Mouse (Mus musculus) heart, embryonic 11.5 days (tissue): ENCODE results near the gene Rnf227. TPM values are rescaled to one million over a fixed set of nuclear protein-coding genes. Genes with fewer than 3 reads are reported as not detected.
A peak's percentile ranks its signal among the peaks of the same experiment; 100 is the strongest.

Experiments used
- ATAC-seq: fragments of 200-750 bp; cut with Nextera tagmentation; replicated peaks from 2 replicates; pipeline ENCODE4 v1.8.0; 2017; ENCODE audit warnings: moderate library complexity; ENCODE audit not compliant: insufficient number of reproducible peaks, low FRiP score, low TSS enrichment
- H3K27ac ChIP-seq: fragments of 300-500 bp; sonication (generic); 2 replicates; pipeline ENCODE4 v1.5.1; 2014; ENCODE audit warnings: mild to moderate bottlenecking, low read depth, low read length
- H3K27me3 ChIP-seq: fragments of 300-500 bp; sonication (generic); 2 replicates; pipeline ENCODE4 v1.6.1; 2014; ENCODE audit warnings: mild to moderate bottlenecking, low read length, mixed read lengths; ENCODE audit not compliant: control insufficient read depth, insufficient read depth
- H3K36me3 ChIP-seq: fragments of 300-500 bp; sonication (generic); 2 replicates; pipeline ENCODE4 v1.6.1; 2014; ENCODE audit warnings: mild to moderate bottlenecking, low read length, moderate library complexity, mixed read lengths; ENCODE audit not compliant: control insufficient read depth, insufficient read depth
- H3K4me1 ChIP-seq: fragments of 300-500 bp; sonication (generic); 2 replicates; pipeline ENCODE4 v1.6.1; 2014; ENCODE audit warnings: low read length; ENCODE audit not compliant: control insufficient read depth, insufficient read depth
- H3K4me2 ChIP-seq: fragments of 300-500 bp; sonication (generic); 2 replicates; pipeline ENCODE4 v1.6.1; 2014; ENCODE audit warnings: mild to moderate bottlenecking, moderate library complexity
- H3K4me3 ChIP-seq: fragments of 300-500 bp; sonication (generic); 2 replicates; pipeline ENCODE4 v1.5.1; 2014; ENCODE audit warnings: low read depth, low read length
- H3K9ac ChIP-seq: fragments of 300-500 bp; sonication (generic); 2 replicates; pipeline ENCODE4 v1.6.1; 2014; ENCODE audit warnings: mild to moderate bottlenecking, low read depth, low read length, moderate library complexity
- H3K9me3 ChIP-seq: fragments of 300-500 bp; sonication (generic); replicated peaks from 2 replicates; pipeline ENCODE4 v1.6.1; 2016; ENCODE audit warnings: low read length; ENCODE audit not compliant: control insufficient read depth
- WGBS: fragments of 180-500 bp; shearing (Covaris S2); extraction: QIAGEN DNeasy Blood & Tissue Kit; methylation state at CpG from one replicate; pipeline ENCODE4 v1.1.7; 2014; ENCODE audit not compliant: insufficient replicate concordance; 5-methylcytosine and 5-hydroxymethylcytosine counted together
- polyA plus RNA-seq: library from polyadenylated mRNA; unstranded; fragments of >200 nt; fragmentation: Nextera tagmentation; extraction: Ambion mirVana; gene quantifications from 2 replicates; pipeline ENCODE4 v1.2.1, GENCODE M21; 2014

Gene Rnf227
- polyA plus RNA-seq, 1 experiment from 2014 or later, result 7.8 TPM

GRCm38 (mm10) chr11:69333922-69334321, 6.3 kb upstream of the Rnf227 start:
- Histone ChIP-seq H3K9me3 (no peaks in the 10 kb centered on the region), H3K27me3 (peaks cover 15% of the 10 kb centered on the region; the same call in 1 of the 2 replicates), H3K9ac (no peak overlapping the region), H3K36me3 (no peaks in the 10 kb centered on the region), H3K4me3 (no peak overlapping the region), H3K4me1 (peaks cover 9% of the 10 kb centered on the region; the same call in 1 of the 2 replicates), H3K27ac (no peak overlapping the region), H3K4me2 (no peak overlapping the region)
- WGBS, result 53% methylated on average over 3 of the region's 3 CpGs
- ATAC-seq, result no peak

GRCm38 (mm10) chr11:69334796-69335195, 5.5 kb upstream of the Rnf227 start:
- no peak for ATAC-seq
- Histone ChIP-seq H3K4me2 (no peak overlapping the region), H3K9ac (no peak overlapping the region), H3K4me3 (no peak overlapping the region), H3K9me3 (no peaks in the 10 kb centered on the region), H3K27ac (no peak overlapping the region), H3K27me3 (peaks cover 16% of the 10 kb centered on the region), H3K4me1 (peaks cover 9% of the 10 kb centered on the region; the same call in 1 of the 2 replicates), H3K36me3 (no peaks in the 10 kb centered on the region)
- 55% methylated on average over 4 of the region's 4 CpGs for WGBS

- 79% methylated on average over 26 of the region's 26 CpGs for WGBS
These were observed 6.2 kb downstream of the Rnf227 start for GRCm38 (mm10) chr11:69346441-69346840.

GRCm38 (mm10) chr11:69356544-69356943, 16.3 kb downstream of the Rnf227 start:
- 87% methylated on average over 5 of the region's 5 CpGs for WGBS

More at GRCm38 (mm10) chr11:69346441-69346840, 6.2 kb downstream of the Rnf227 start:
- Histone ChIP-seq H3K9ac (no peak overlapping the region), H3K4me2 (no peak overlapping the region), H3K9me3 (no peaks in the 10 kb centered on the region), H3K27me3 (no peaks in the 10 kb centered on the region), H3K36me3 (peaks cover 34% of the 10 kb centered on the region), H3K27ac (no peak overlapping the region), H3K4me3 (no peak overlapping the region), H3K4me1 (no peaks in the 10 kb centered on the region)
- no peak for ATAC-seq

GRCm38 (mm10) chr11:69357690-69358089, 17.4 kb downstream of the Rnf227 start:
- Histone ChIP-seq H3K27me3 (no peaks in the 10 kb centered on the region), H3K4me3 (no peak overlapping the region), H3K4me2 (no peak overlapping the region), H3K36me3 (peaks cover 47% of the 10 kb centered on the region), H3K4me1 (no peaks in the 10 kb centered on the region), H3K9me3 (no peaks in the 10 kb centered on the region), H3K27ac (no peak overlapping the region), H3K9ac (no peak overlapping the region)
- whole genome bisulfite sequencing, result 89% methylated on average over 12 of the region's 12 CpGs
- ATAC-seq, result no peak

More at GRCm38 (mm10) chr11:69356544-69356943, 16.3 kb downstream of the Rnf227 start:
- no peak overlapping the region for H3K9ac ChIP-seq
- no peak overlapping the region for H3K4me2 ChIP-seq
- H3K9me3 ChIP-seq, result no peaks in the 10 kb centered on the region
- no peaks in the 10 kb centered on the region for H3K27me3 ChIP-seq
- no peak overlapping the region for H3K27ac ChIP-seq
- no peaks in the 10 kb centered on the region for H3K4me1 ChIP-seq
- no peak overlapping the region for H3K4me3 ChIP-seq
- peaks cover 54% of the 10 kb centered on the region for H3K36me3 ChIP-seq
- ATAC-seq, result no peak

- 83% methylated on average over 7 of the region's 7 CpGs for WGBS
- ATAC-seq, result no peak
- no peak overlapping the region for H3K4me3 ChIP-seq
- H3K27ac ChIP-seq, result no peak overlapping the region
- peaks cover 22% of the 10 kb centered on the region for H3K4me1 ChIP-seq
- no peaks in the 10 kb centered on the region for H3K9me3 ChIP-seq
- H3K4me2 ChIP-seq, result no peak overlapping the region
- peaks cover 41% of the 10 kb centered on the region for H3K36me3 ChIP-seq
- H3K27me3 ChIP-seq, result no peaks in the 10 kb centered on the region
- no peak overlapping the region for H3K9ac ChIP-seq
These were observed 21.8 kb downstream of the Rnf227 start for GRCm38 (mm10) chr11:69362021-69362420.

GRCm38 (mm10) chr11:69362479-69362878, 22.2 kb downstream of the Rnf227 start:
- H3K9me3 ChIP-seq, result no peaks in the 10 kb centered on the region
- peaks cover 22% of the 10 kb centered on the region for H3K4me1 ChIP-seq
- 69% methylated on average over 2 of the region's 2 CpGs for WGBS
- no peak for ATAC-seq
- H3K9ac ChIP-seq, result no peak overlapping the region
- no peak overlapping the region for H3K27ac ChIP-seq
- peaks cover 38% of the 10 kb centered on the region for H3K36me3 ChIP-seq
- no peak overlapping the region for H3K4me3 ChIP-seq
- H3K4me2 ChIP-seq, result no peak overlapping the region
- no peaks in the 10 kb centered on the region for H3K27me3 ChIP-seq

GRCm38 (mm10) chr11:69364376-69364775, 24.1 kb downstream of the Rnf227 start:
- 48% methylated on average over 8 of the region's 8 CpGs for WGBS
- Histone ChIP-seq H3K4me3 (no peak overlapping the region), H3K36me3 (peaks cover 30% of the 10 kb centered on the region), H3K4me2 (peak overlapping the region; percentile 91), H3K27ac (peak overlapping the region; percentile 98; the same call in 1 of the 2 replicates), H3K9me3 (no peaks in the 10 kb centered on the region), H3K9ac (no peak overlapping the region), H3K4me1 (peaks cover 29% of the 10 kb centered on the region), H3K27me3 (no peaks in the 10 kb centered on the region)
- ATAC-seq, result no peak

GRCm38 (mm10) chr11:69364910-69365309, 24.6 kb downstream of the Rnf227 start:
- Histone ChIP-seq H3K27ac (peak overlapping the region; percentile 98), H3K4me2 (peak overlapping the region; percentile 91), H3K4me3 (no peak overlapping the region), H3K36me3 (peaks cover 28% of the 10 kb centered on the region), H3K9ac (peak overlapping the region; percentile 30), H3K9me3 (no peaks in the 10 kb centered on the region), H3K4me1 (peaks cover 29% of the 10 kb centered on the region), H3K27me3 (no peaks in the 10 kb centered on the region)
- 6% methylated on average over 6 of the region's 6 CpGs for WGBS
- ATAC-seq, result no peak
